Comparison of ENCODE assay signal across 8 mouse cellular contexts in genomic region chr2:91729971-91730821, GRCm38 (mm10). TPM values are rescaled to one million over a fixed set of nuclear protein-coding genes. Genes with fewer than 3 reads are reported as not detected.
DNase-seq lines count a peak whose midpoint lies in the region; ATAC-seq and TF ChIP-seq lines count a peak whose summit lies in the region.

Gene Ambra1, plus strand, starts transcription at chr2:91730134.

- H3K9me3 ChIP-seq in heart, embryonic 11.5 days (replicated peaks; ENCODE audit: control insufficient read depth, low read length): no peaks in the 10 kb centered on the region
- H3K9me3 ChIP-seq in kidney, embryonic 16.5 days (ENCODE audit: low read length): no peaks in the 10 kb centered on the region

- peak within 1 kb of the TSS; percentile 84 for H3K4me2 ChIP-seq in heart, embryonic 11.5 days
- H3K4me2 ChIP-seq in kidney, embryonic 16.5 days (replicated peaks; ENCODE audit: low read depth, low read length): peak within 1 kb of the TSS; percentile 63
- peak within 1 kb of the TSS; percentile 82 for H3K4me2 ChIP-seq in myocyte (ENCODE audit: low read depth)

- TF ChIP-seq CTCF in liver, adult 2 months (IDR thresholded peaks at IDR 0.05; ENCODE audit: low read depth, low read length): 0 out of 2 replicates have a peak, but pooled peaks have one; percentile 2

- H3K36me3 ChIP-seq in heart, embryonic 11.5 days (ENCODE audit: control insufficient read depth, insufficient read depth, low read length): no peaks in the 10 kb centered on the region
- H3K36me3 ChIP-seq in kidney, embryonic 16.5 days (ENCODE audit: insufficient read depth, low read length): 0 out of 2 replicates have a peak, but pooled peaks cover 6% of the 10 kb centered on the region
- no peaks in the 10 kb centered on the region for H3K36me3 ChIP-seq in liver, adult 2 months (ENCODE audit: control insufficient read depth, insufficient read depth, low read length)
- no peaks in the 10 kb centered on the region for H3K36me3 ChIP-seq in myocyte (ENCODE audit: control insufficient read depth, insufficient read depth)
- H3K36me3 ChIP-seq in splenic B cell, adult 2 months (ENCODE audit: control insufficient read depth, insufficient read depth, low read length, poor library complexity, severe bottlenecking): no peaks in the 10 kb centered on the region; the same call in 1 of the 2 replicates

- no peaks in the 10 kb centered on the region for H3K4me1 ChIP-seq in heart, embryonic 11.5 days (ENCODE audit: control insufficient read depth, insufficient read depth, low read length)
- no peaks in the 10 kb centered on the region for H3K4me1 ChIP-seq in kidney, embryonic 16.5 days (ENCODE audit: insufficient read depth, low read length)
- H3K4me1 ChIP-seq in liver, adult 2 months (ENCODE audit: control insufficient read depth, insufficient read depth, low read length): peaks cover 6% of the 10 kb centered on the region

- H3K79me2 ChIP-seq in liver, adult 2 months (ENCODE audit: control insufficient read depth, insufficient read depth, low read length): peaks cover 10% of the 10 kb centered on the region; the same call in 1 of the 2 replicates
- H3K79me2 ChIP-seq in myocyte (ENCODE audit: control insufficient read depth, insufficient read depth): peaks cover 50% of the 10 kb centered on the region

- H3K9ac ChIP-seq in heart, embryonic 11.5 days (ENCODE audit: low read depth, low read length): peak within 1 kb of the TSS; percentile 95
- peak within 1 kb of the TSS; percentile 88 for H3K9ac ChIP-seq in kidney, embryonic 16.5 days (replicated peaks; ENCODE audit: low read length)
- peak within 1 kb of the TSS; percentile 91 for H3K9ac ChIP-seq in liver, adult 2 months (ENCODE audit: low read depth, low read length)

- peak within 1 kb of the TSS; percentile 99 for H3K4me3 ChIP-seq in heart, embryonic 11.5 days (ENCODE audit: low read depth, low read length)
- peak within 1 kb of the TSS; percentile 83 for H3K4me3 ChIP-seq in kidney, embryonic 16.5 days (ENCODE audit: low read length)
- peak within 1 kb of the TSS; percentile 92 for H3K4me3 ChIP-seq in liver, adult 2 months (ENCODE audit: insufficient read depth, low read depth, low read length)
- H3K4me3 ChIP-seq in myocyte: peak within 1 kb of the TSS; percentile 68

- H3ac ChIP-seq in myocyte (ENCODE audit: control insufficient read depth, insufficient read length): peak within 1 kb of the TSS; percentile 2

- TF ChIP-seq POLR2A in liver, adult 2 months (IDR thresholded peaks at IDR 0.05; ENCODE audit: extremely low read depth, insufficient read depth, low read length): peak; percentile 32; the same call in 1 of the 2 replicates
- TF ChIP-seq POLR2A in myocyte (IDR thresholded peaks at IDR 0.05; ENCODE audit: insufficient read length, low read depth): peak; percentile 46

- ATAC-seq in erythroblast, adult 5-6 weeks (replicated peaks; ENCODE audit: low FRiP score, poor library complexity, severe bottlenecking): peak; percentile 91
- ATAC-seq in heart, embryonic 11.5 days (replicated peaks; ENCODE audit: insufficient number of reproducible peaks, low FRiP score, low TSS enrichment): peak; percentile 77
- peak; percentile 90 for ATAC-seq in kidney, embryonic 16.5 days (ENCODE audit: low FRiP score, low TSS enrichment)

- H3K27ac ChIP-seq in heart, embryonic 11.5 days (ENCODE audit: low read depth, low read length): peak within 1 kb of the TSS; percentile 95
- H3K27ac ChIP-seq in kidney, embryonic 16.5 days (ENCODE audit: low read length): peak within 1 kb of the TSS; percentile 93
- H3K27ac ChIP-seq in liver, adult 2 months (replicated peaks; ENCODE audit: insufficient read depth, low read depth, low read length): peak within 1 kb of the TSS; percentile 77

- DNase-seq in B cell, adult 2 months: peak; percentile 77 to 81
- peak; percentile 99 for DNase-seq in brain, adult 2 months (ENCODE audit: low read depth, low spot score)
- DNase-seq in liver, adult 2 months (ENCODE audit: extremely low read depth, low read depth, low spot score): peak; percentile 95
- peak; percentile 90 for DNase-seq in splenic B cell, adult 2 months (ENCODE audit: low read depth, low spot score)

- H3K27me3 ChIP-seq in heart, embryonic 11.5 days (ENCODE audit: control insufficient read depth, insufficient read depth, low read length): no peaks in the 10 kb centered on the region
- H3K27me3 ChIP-seq in kidney, embryonic 16.5 days (ENCODE audit: insufficient read depth, low read length): peaks cover 3% of the 10 kb centered on the region; the same call in 1 of the 2 replicates
- no peaks in the 10 kb centered on the region for H3K27me3 ChIP-seq in liver, adult 2 months (ENCODE audit: control insufficient read depth, insufficient read depth, low read length)
- peaks cover 4% of the 10 kb centered on the region for H3K27me3 ChIP-seq in myocyte (ENCODE audit: control insufficient read depth, insufficient read depth, insufficient read length)
- no peaks in the 10 kb centered on the region for H3K27me3 ChIP-seq in splenic B cell, adult 2 months (ENCODE audit: control insufficient read depth, insufficient read depth, low read length, poor library complexity, severe bottlenecking)

- WGBS in heart, embryonic 11.5 days (ENCODE audit: insufficient replicate concordance): under 1% methylated on average over 68 of the region's 68 CpGs
- under 1% methylated on average over 56 of the region's 68 CpGs for WGBS in kidney, embryonic 16.5 days
- under 1% methylated on average over 68 of the region's 68 CpGs for WGBS in liver, adult 2 months

TF ChIP-seq in myocyte, 11 proteins besides CTCF, POLR2A, EP300 and RAD21:
- TF ChIP-seq MYOD1 (IDR thresholded peaks at IDR 0.05; ENCODE audit: control insufficient read depth in 1 of 3, insufficient read length in 2 of 3, low read depth in 2 of 3) (no peak), POLR2AphosphoS2 (IDR thresholded peaks at IDR 0.05; ENCODE audit: insufficient read length, low read depth) (peak; percentile 49), SRF (IDR thresholded peaks at IDR 0.05; ENCODE audit: control insufficient read depth, insufficient read length, low read depth) (peak; percentile 89)

RNA-seq across cellular contexts. Expression of gene Ambra1, which starts in this region (rescaled TPM):
- 16.5 and 32.2 TPM in 2 replicates for total RNA-seq in erythroblast, adult 5-6 weeks (2015; ENCODE audit: low replicate concordance)
- total RNA-seq in erythroblast, adult 5-6 weeks (2017; ENCODE audit: low replicate concordance): 15.8 and 30.9 TPM in 2 replicates
- polyA plus RNA-seq in heart, embryonic 11.5 days (2014; fragmentation: Nextera tagmentation; extraction: Ambion mirVana): 12.1 and 12.9 TPM in 2 replicates
- polyA plus RNA-seq in kidney, embryonic 16.5 days (2015; fragmentation: Nextera tagmentation; extraction: Ambion mirVana): 20.7 and 24.5 TPM in 2 replicates
- total RNA-seq in liver, adult 2 months (2014; rRNA removed): 11.3 and 12.4 TPM in 2 replicates
- polyA plus RNA-seq in liver, adult 2 months (2012; rRNA removed): 10.4 and 11.0 TPM in 2 replicates
- 19.3 TPM for polyA plus RNA-seq in myocyte (2012; fragmentation: generic; extraction: Trizol)

Comparison
In these comparisons a context has a peak if more than half of its experiments do, and no peak if none do; other contexts are left out.
1. Peak in every context shown above with its lines: DNase-seq, ATAC-seq, H3K4me3 ChIP-seq and H3K27ac ChIP-seq.